Mouse (Mus musculus) CH12.LX (cell line): ENCODE measurements around the gene Cabp2. TPM values are rescaled to one million over a fixed set of nuclear protein-coding genes. Genes with fewer than 3 reads are reported as not detected.

Experiments used
- DNase-seq: peaks from one replicate; pipeline ENCODE4 v3.0.0-alpha.2; 2013; ENCODE audit errors: extremely low read depth
- H3K27ac ChIP-seq: 2 replicates; pipeline ENCODE4 v1.5.1; 2012; ENCODE audit warnings: low read depth, mild to moderate bottlenecking, control low read depth, moderate library complexity; ENCODE audit not compliant: insufficient read depth
- H3K27me3 ChIP-seq: replicated peaks from 2 replicates; pipeline ENCODE3; 2012; ENCODE audit warnings: inconsistent platforms
- H3K36me3 ChIP-seq, 2 experiments: replicated peaks in 1 of 2; 2 replicates each; pipeline versions ENCODE3 to v1.6.1; 2012; ENCODE audit warnings: inconsistent platforms in 1 of 2, low read length in 1 of 2, mild to moderate bottlenecking in 1 of 2, mixed read lengths in 1 of 2, moderate library complexity in 1 of 2; ENCODE audit not compliant: control insufficient read depth in 1 of 2, insufficient read depth in 1 of 2
- H3K4me1 ChIP-seq, 2 experiments: 2 replicates each; pipeline ENCODE4 v1.6.1; 2012; ENCODE audit warnings: inconsistent platforms in 1 of 2, moderate library complexity in 1 of 2; ENCODE audit not compliant: insufficient read depth in 2 of 2, control insufficient read depth in 1 of 2
- H3K4me2 ChIP-seq: 2 replicates; pipeline ENCODE4 v1.6.1; 2012; ENCODE audit warnings: low read depth, mild to moderate bottlenecking, control low read depth; ENCODE audit not compliant: poor library complexity, insufficient read depth, severe bottlenecking
- H3K4me3 ChIP-seq, 3 experiments: fragments of 150-350 bp in 1 of 3; sonication (generic) in 1 of 3; replicated peaks in 1 of 3; 2 replicates each; pipeline versions ENCODE3 to v1.5.1; 2011 to 2012; ENCODE audit warnings: low read depth in 2 of 3, low read length in 2 of 3, mild to moderate bottlenecking in 2 of 3, moderate library complexity in 2 of 3, control low read depth in 1 of 3, improper control_type of control experiment in 1 of 3, inconsistent platforms in 1 of 3, mixed read lengths in 1 of 3; ENCODE audit not compliant: poor library complexity in 1 of 3
- H3K79me2 ChIP-seq: replicated peaks from 2 replicates; pipeline ENCODE4 v1.6.1; 2012; ENCODE audit warnings: mild to moderate bottlenecking, moderate library complexity; ENCODE audit not compliant: control insufficient read depth, poor library complexity, insufficient read depth, severe bottlenecking; ENCODE audit errors: extremely low read depth
- H3K9ac ChIP-seq: 2 replicates; pipeline ENCODE4 v1.6.1; 2012; ENCODE audit warnings: low read depth, mild to moderate bottlenecking, control low read depth, moderate library complexity; ENCODE audit not compliant: insufficient read depth
- H3K9me3 ChIP-seq: replicated peaks from 2 replicates; pipeline ENCODE3; 2012; ENCODE audit warnings: low read length, inconsistent platforms, mixed read lengths
- CHD1 ChIP-seq: IDR thresholded peaks from 2 replicates; pipeline ENCODE4 v1.6.1; 2012; ENCODE audit warnings: low read depth, low read length, improper control_type of control experiment, inconsistent platforms
- CHD2 ChIP-seq: IDR thresholded peaks from 2 replicates; pipeline ENCODE4 v1.6.1; 2011; ENCODE audit warnings: low read length, improper control_type of control experiment
- CTCF ChIP-seq, 2 experiments: IDR thresholded peaks in 1 of 2; conservative IDR thresholded peaks in 1 of 2; 2 replicates each; pipeline ENCODE4 v1.5.1; 2011 to 2012; ENCODE audit warnings: low read depth in 2 of 2, low read length in 2 of 2, improper control_type of control experiment in 1 of 2, inconsistent platforms in 1 of 2, mild to moderate bottlenecking in 1 of 2, moderate library complexity in 1 of 2
- ELF1 ChIP-seq: IDR thresholded peaks from 2 replicates; pipeline ENCODE4 v1.6.1; 2014; ENCODE audit warnings: low read depth, mild to moderate bottlenecking, inconsistent platforms, low read length, improper control_type of control experiment
- EP300 ChIP-seq: IDR thresholded peaks from 2 replicates; pipeline ENCODE4 v1.6.1; 2011; ENCODE audit warnings: low read length, improper control_type of control experiment
- GABPA ChIP-seq: IDR thresholded peaks from 2 replicates; pipeline ENCODE4 v1.6.1; 2012; ENCODE audit warnings: low read depth, low read length, improper control_type of control experiment, inconsistent platforms; ENCODE audit not compliant: insufficient replicate concordance
- HCFC1 ChIP-seq: IDR thresholded peaks from 2 replicates; pipeline ENCODE4 v1.6.1; 2012; ENCODE audit warnings: low read depth, mild to moderate bottlenecking, inconsistent platforms, low read length, improper control_type of control experiment
- MAFK ChIP-seq: IDR thresholded peaks from 2 replicates; pipeline ENCODE4 v1.6.1; 2011; ENCODE audit warnings: low read length, improper control_type of control experiment; ENCODE audit not compliant: insufficient replicate concordance
- MEF2A ChIP-seq: IDR thresholded peaks from 2 replicates; pipeline ENCODE4 v1.6.1; 2014; ENCODE audit warnings: low read depth, mild to moderate bottlenecking, inconsistent platforms, low read length, improper control_type of control experiment, borderline replicate concordance
- RAD21 ChIP-seq: IDR thresholded peaks from 2 replicates; pipeline ENCODE4 v1.6.1; 2011; ENCODE audit warnings: low read depth, mild to moderate bottlenecking, low read length, improper control_type of control experiment, moderate library complexity
- SIN3A ChIP-seq: IDR thresholded peaks from 2 replicates; pipeline ENCODE4 v1.6.1; 2012; ENCODE audit warnings: low read length, improper control_type of control experiment, inconsistent platforms
- SMC3 ChIP-seq: IDR thresholded peaks from 2 replicates; pipeline ENCODE4 v1.6.1; 2011; ENCODE audit warnings: low read depth, low read length, improper control_type of control experiment
- TCF12 ChIP-seq: IDR thresholded peaks from 2 replicates; pipeline ENCODE4 v1.6.1; 2014; ENCODE audit warnings: low read depth, mild to moderate bottlenecking, inconsistent platforms, low read length, improper control_type of control experiment
- UBTF ChIP-seq: IDR thresholded peaks from 2 replicates; pipeline ENCODE4 v1.6.1; 2012; ENCODE audit warnings: low read depth, mild to moderate bottlenecking, inconsistent platforms, low read length, improper control_type of control experiment, moderate library complexity
- USF1 ChIP-seq: IDR thresholded peaks from 2 replicates; pipeline ENCODE4 v1.6.1; 2014; ENCODE audit warnings: low read depth, mild to moderate bottlenecking, inconsistent platforms, low read length, improper control_type of control experiment
- ZNF384 ChIP-seq: IDR thresholded peaks from 2 replicates; pipeline ENCODE4 v1.6.1; 2012; ENCODE audit warnings: low read depth, low read length, improper control_type of control experiment, inconsistent platforms
- dilution Hi-C: fragments of 300-500 bp; cut with MboI; formaldehyde crosslinking; loops from 2 replicates; pipeline ENCODE4 v1.14.3; 2020; ENCODE audit warnings: low sequenced_read_pairs; ENCODE audit not compliant: extremely low pct_unique_long_range_greater_than_20kb, extremely low pct_ligation_motif_present
- in situ Hi-C: fragments of 300-500 bp; cut with MboI; formaldehyde crosslinking; loops from 3 replicates; pipeline ENCODE4 v1.14.3; 2019; ENCODE audit warnings: low sequenced_read_pairs, low pct_ligation_motif_present, low pct_unique_long_range_greater_than_20kb, mixed read lengths
- polyA plus RNA-seq: library from polyadenylated mRNA; unstranded; fragments of >175 nt; gene quantifications from 2 replicates; pipeline ENCODE4 v1.2.1, GENCODE M21; 2012; ENCODE audit warnings: low read depth; ENCODE audit not compliant: insufficient read length
- total RNA-seq, 2 experiments: library from RNA; depleted of rRNA; stranded (reverse); fragments of 300-350 nt in 1 of 2; fragments of >200 nt in 1 of 2; gene quantifications; 2 replicates each; pipeline ENCODE4 v1.2.3; 2012 to 2014

The Cabp2 gene
- total and polyA plus RNA-seq, 3 experiments, result not detected

GRCm38 (mm10) chr19:4103792-4104191 lies 22.4 kb downstream of the Cabp2 start:
- dilution Hi-C loops, result no loop called here
- H3K79me2 ChIP-seq, result no peaks in the 10 kb centered on the region
- H3K9me3 ChIP-seq, result no peaks in the 10 kb centered on the region
- H3K4me3 ChIP-seq, result no peak overlapping the region
- H3K4me1 ChIP-seq, result peaks cover 13 to 54% of the 10 kb centered on the region in 2 experiments; a peak in 3 of 4 replicates
- in situ Hi-C loops, result no loop called here
- H3K4me2 ChIP-seq, result no peak overlapping the region
- TF ChIP-seq ZNF384 (no peak), CTCF (conservative IDR thresholded peaks at IDR 0.05 in 1 of 2, IDR thresholded peaks at IDR 0.05 in 1 of 2; ENCODE audit: low read depth in 2 of 2, low read length in 2 of 2) (no peak), CHD2 (no peak), CHD1 (no peak), MAFK (no peak), MEF2A (no peak), ELF1 (no peak), TCF12 (no peak), GABPA (no peak), SMC3 (no peak), UBTF (no peak), HCFC1 (no peak)
- DNase-seq, result no peak
- H3K9ac ChIP-seq, result no peak overlapping the region
- H3K27me3 ChIP-seq, result no peaks in the 10 kb centered on the region
- H3K27ac ChIP-seq, result no peak overlapping the region
- H3K36me3 ChIP-seq, result peaks cover 50 to 75% of the 10 kb centered on the region in 2 experiments

- dilution Hi-C loops, result no loop called here
- Histone ChIP-seq H3K9me3 (no peaks in the 10 kb centered on the region), H3K36me3 (peaks cover 56 to 83% of the 10 kb centered on the region in 2 experiments), H3K79me2 (no peaks in the 10 kb centered on the region), H3K4me1 (peaks cover 7 to 44% of the 10 kb centered on the region in 2 experiments; a peak in 2 of 4 replicates), H3K4me3 (no peak overlapping the region), H3K27me3 (no peaks in the 10 kb centered on the region), H3K27ac (no peak overlapping the region), H3K4me2 (no peak overlapping the region), H3K9ac (no peak overlapping the region)
- in situ Hi-C loops, result no loop called here
- no peak for DNase-seq
- no peak for TF ChIP-seq CHD1
- no peak for TF ChIP-seq MEF2A
- no peak for TF ChIP-seq TCF12
- no peak for TF ChIP-seq RAD21
- TF ChIP-seq EP300, result no peak
- no peak for TF ChIP-seq CHD2
- TF ChIP-seq SIN3A, result no peak
- no peak for TF ChIP-seq USF1
- TF ChIP-seq SMC3, result no peak
These were observed 23.4 kb downstream of the Cabp2 start for GRCm38 (mm10) chr19:4104675-4105194.
